Mouse (Mus musculus) B cell, adult (primary cell): ENCODE measurements around the gene Olfr850. TPM values are rescaled to one million over a fixed set of nuclear protein-coding genes. Genes with fewer than 3 reads are reported as not detected.

ENCODE experiments used
- total RNA-seq: library from RNA; stranded (reverse); gene quantifications from 4 replicates; pipeline ENCODE4 v1.2.4, GENCODE M21; 2023; ENCODE audit not compliant: inconsistent age

Olfr850 gene
- total RNA-seq = not detected in 4 replicates

GRCm38 (mm10) chr9:19478148-19478547, at the start of gene Olfr850:
Gene Olfr850, minus strand, starts transcription at chr9:19478248.

GRCm38 (mm10) chr9:19492995-19493394, 14.9 kb upstream of the Olfr850 start, which contains the start of gene Olfr851:
Gene Olfr851, plus strand, starts transcription at chr9:19493295.

DNA sequence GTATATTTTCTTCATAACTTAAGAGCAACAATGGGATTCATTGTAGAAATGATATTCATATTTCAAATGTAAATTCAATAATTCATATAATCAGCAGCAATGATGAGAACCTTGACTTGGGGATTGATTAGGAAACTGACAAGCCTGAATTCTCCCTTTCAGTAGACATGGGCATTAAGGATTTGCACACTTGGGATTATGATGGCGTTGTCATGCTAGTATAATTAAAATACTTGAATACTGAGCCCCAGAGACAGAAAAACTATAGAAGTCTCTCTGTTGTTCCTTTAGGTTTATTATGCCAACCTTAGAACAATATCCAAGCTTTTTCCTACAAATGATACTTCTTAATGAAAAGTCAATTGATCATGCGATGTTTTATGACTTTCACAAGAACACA, 38.1 kb downstream of the Olfr850 start, which contains the start of gene Olfr849:
Olfr849 (plus strand) TSS at position 301 of the 400 bp plus-strand sequence.

Other genes starting within 250 kb of the Olfr850 start
- not detected in 4 replicates for gene Olfr843, start 226.3 kb downstream of the Olfr850 start, total RNA-seq
- not detected in 4 replicates for gene Olfr844, start 161.9 kb downstream of the Olfr850 start, total RNA-seq
- not detected in 4 replicates for gene Olfr845, start 141.8 kb downstream of the Olfr850 start, total RNA-seq
- not detected in 4 replicates for gene Olfr846, start 114.2 kb downstream of the Olfr850 start, total RNA-seq
- gene Olfr847, start 99.6 kb downstream of the Olfr850 start, total RNA-seq = not detected in 4 replicates
- gene Olfr849, start 38.0 kb downstream of the Olfr850 start, total RNA-seq = not detected in 4 replicates
- not detected in 4 replicates for gene Olfr851, start 15.0 kb upstream of the Olfr850 start, total RNA-seq
- not detected in 4 replicates for gene Olfr853, start 62.8 kb upstream of the Olfr850 start, total RNA-seq
- gene Olfr854, start 89.1 kb upstream of the Olfr850 start, total RNA-seq = not detected in 4 replicates
- gene Olfr855, start 104.4 kb upstream of the Olfr850 start, total RNA-seq = not detected in 4 replicates
- gene Zfp317, start 143.9 kb upstream of the Olfr850 start, total RNA-seq = 34.2 to 39.6 TPM (median 36.8 TPM) in 4 replicates
- gene Olfr857, start 231.2 kb upstream of the Olfr850 start, total RNA-seq = not detected in 4 replicates